Comparison of ENCODE assay signal across 8 mouse cellular contexts in the genomic region with DNA sequence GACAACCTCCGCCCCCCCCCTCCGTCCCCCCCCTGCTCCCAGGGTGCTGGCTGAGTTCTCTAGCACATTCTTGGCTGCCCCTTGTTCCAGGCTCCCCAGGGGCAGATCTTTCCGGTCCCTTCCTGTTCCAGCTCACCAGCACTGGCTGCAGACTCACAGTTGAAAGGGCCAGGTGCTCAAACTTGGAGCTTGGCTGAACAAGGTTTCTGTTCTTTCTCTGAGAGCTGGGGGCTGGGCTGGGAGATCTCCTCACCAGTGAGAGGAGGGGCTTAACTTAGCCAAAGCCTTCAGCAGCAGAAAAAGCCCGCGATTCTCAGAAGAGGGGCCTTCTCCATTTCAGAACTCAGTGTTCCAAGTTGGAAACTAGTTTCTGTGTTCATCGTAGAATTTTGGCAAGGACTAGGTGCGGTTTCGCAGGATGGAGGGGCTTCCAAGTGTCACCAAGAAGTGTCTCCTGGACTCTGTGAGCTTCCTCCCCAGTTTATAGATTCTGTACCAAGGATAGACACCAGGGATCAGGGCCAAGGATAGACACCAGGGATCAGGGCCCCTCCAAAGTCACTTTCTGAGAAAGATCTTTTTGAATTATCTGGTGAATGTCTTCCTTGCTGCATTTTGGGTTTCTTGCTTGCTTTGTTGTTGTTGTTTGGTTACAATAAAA. TPM values are rescaled to one million over a fixed set of nuclear protein-coding genes. Genes with fewer than 3 reads are reported as not detected.
A peak's percentile ranks its signal among the peaks of the same experiment; 100 is the strongest.
DNase-seq lines count a peak whose midpoint lies in the region; ATAC-seq and TF ChIP-seq lines count a peak whose summit lies in the region.

No protein-coding gene starts in this region.

- TF ChIP-seq CTCF in MEL (IDR thresholded peaks at IDR 0.05 in 2 of 3, conservative IDR thresholded peaks at IDR 0.05 in 1 of 3; ENCODE audit: control insufficient read depth in 1 of 3, insufficient read depth in 1 of 3, low read depth in 2 of 3, low read length in 3 of 3, poor library complexity in 1 of 3, severe bottlenecking in 1 of 3): no peak

- H3K9me3 ChIP-seq in MEL (replicated peaks; ENCODE audit: insufficient read depth, low read length): no peaks in the 10 kb centered on the region
- no peaks in the 10 kb centered on the region for H3K9me3 ChIP-seq in embryonic facial prominence, embryonic 12.5 days
- no peaks in the 10 kb centered on the region for H3K9me3 ChIP-seq in heart, embryonic 16.5 days (replicated peaks; ENCODE audit: control insufficient read depth, low read length)
- no peaks in the 10 kb centered on the region for H3K9me3 ChIP-seq in limb, embryonic 10.5 days (replicated peaks)

- 27% methylated on average over 7 of the region's 8 CpGs for WGBS in embryonic facial prominence, embryonic 12.5 days
- WGBS in heart, embryonic 16.5 days: 19% methylated on average over 7 of the region's 8 CpGs
- WGBS in limb, embryonic 10.5 days: 31% methylated on average over 7 of the region's 8 CpGs

- H3K4me3 ChIP-seq in MEL (ENCODE audit: control insufficient read depth in 1 of 2, insufficient read depth in 1 of 2, low read depth in 2 of 2, low read length in 2 of 2): peak overlapping the region; percentile 2 to 33; a peak in 3 of 4 replicates
- no peak overlapping the region for H3K4me3 ChIP-seq in embryonic facial prominence, embryonic 12.5 days
- no peak overlapping the region for H3K4me3 ChIP-seq in heart, embryonic 16.5 days (ENCODE audit: low read length)
- no peak overlapping the region; the same call in 1 of the 2 replicates for H3K4me3 ChIP-seq in limb, embryonic 10.5 days

- TF ChIP-seq RAD21 in MEL (IDR thresholded peaks at IDR 0.05; ENCODE audit: low read depth, low read length): no peak

- no peaks in the 10 kb centered on the region for H3K79me2 ChIP-seq in MEL (ENCODE audit: control insufficient read depth, insufficient read depth, low read length, poor library complexity)

- peaks cover 0 to 24% of the 10 kb centered on the region in 2 experiments; a peak in 2 of 4 replicates for H3K36me3 ChIP-seq in MEL (ENCODE audit: control insufficient read depth in 1 of 2, insufficient read depth in 2 of 2, low read length in 2 of 2)
- no peaks in the 10 kb centered on the region for H3K36me3 ChIP-seq in embryonic facial prominence, embryonic 12.5 days
- no peaks in the 10 kb centered on the region for H3K36me3 ChIP-seq in heart, embryonic 16.5 days (ENCODE audit: control insufficient read depth, insufficient read depth)
- H3K36me3 ChIP-seq in limb, embryonic 10.5 days: no peaks in the 10 kb centered on the region

- peaks cover 9 to 39% of the 10 kb centered on the region in 2 experiments for H3K4me1 ChIP-seq in MEL (ENCODE audit: control insufficient read depth in 1 of 2, insufficient read depth in 2 of 2, low read length in 2 of 2)
- H3K4me1 ChIP-seq in embryonic facial prominence, embryonic 12.5 days: peaks cover 17% of the 10 kb centered on the region
- H3K4me1 ChIP-seq in heart, embryonic 16.5 days (ENCODE audit: control insufficient read depth, insufficient read depth, low read length): peaks cover 13% of the 10 kb centered on the region
- peaks cover 24% of the 10 kb centered on the region for H3K4me1 ChIP-seq in limb, embryonic 10.5 days

- ATAC-seq in embryonic facial prominence, embryonic 12.5 days (ENCODE audit: insufficient number of reproducible peaks, insufficient read depth, low FRiP score, low TSS enrichment): peak; percentile 73
- ATAC-seq in heart, embryonic 16.5 days (replicated peaks; ENCODE audit: extremely low read depth, insufficient read depth, low FRiP score): peak; percentile 87

- peak overlapping the region; percentile 78 for H3K27ac ChIP-seq in MEL (ENCODE audit: control insufficient read depth, low read depth, low read length)
- H3K27ac ChIP-seq in embryonic facial prominence, embryonic 12.5 days: peak overlapping the region; percentile 88
- H3K27ac ChIP-seq in heart, embryonic 16.5 days (ENCODE audit: low read length): peak overlapping the region; percentile 77
- peak overlapping the region; percentile 88 for H3K27ac ChIP-seq in limb, embryonic 10.5 days

- no peak overlapping the region for H3K4me2 ChIP-seq in embryonic facial prominence, embryonic 12.5 days (replicated peaks)
- H3K4me2 ChIP-seq in heart, embryonic 16.5 days (ENCODE audit: low read depth, low read length): peak overlapping the region; percentile 42

- H3K9ac ChIP-seq in MEL (ENCODE audit: control insufficient read depth, low read depth, low read length, poor library complexity, severe bottlenecking): peak overlapping the region; percentile 65
- no peak overlapping the region for H3K9ac ChIP-seq in embryonic facial prominence, embryonic 12.5 days
- peak overlapping the region; percentile 46 for H3K9ac ChIP-seq in heart, embryonic 16.5 days (ENCODE audit: low read length)

- no peak for TF ChIP-seq POLR2A in MEL (IDR thresholded peaks at IDR 0.05; ENCODE audit: control insufficient read depth in 1 of 2, insufficient read depth in 1 of 2, low read depth in 1 of 2, low read length in 2 of 2, poor library complexity in 1 of 2)

- peak; percentile 47 to 71 for DNase-seq in adrenal gland, adult (ENCODE audit: inconsistent age in 2 of 2, low spot score in 1 of 2)
- DNase-seq in adrenal gland, postnatal 4 days (ENCODE audit: low spot score in 2 of 2): no peak
- DNase-seq in MEL (ENCODE audit: low read depth, low spot score): peak; percentile 79
- DNase-seq in limb, embryonic 10.5 days (ENCODE audit: low spot score): peak; percentile 88
- peak; percentile 70 for DNase-seq in skeletal muscle tissue, adult 2 months (ENCODE audit: low read depth, low spot score)
- no peak for DNase-seq in spleen, adult 12 weeks (ENCODE audit: low spot score)

- H3K27me3 ChIP-seq in MEL (ENCODE audit: control insufficient read depth in 1 of 2, insufficient read depth in 2 of 2, low read length in 2 of 2): peaks cover 0 to 4% of the 10 kb centered on the region in 2 experiments; a peak in 1 of 4 replicates
- no peaks in the 10 kb centered on the region for H3K27me3 ChIP-seq in embryonic facial prominence, embryonic 12.5 days
- H3K27me3 ChIP-seq in heart, embryonic 16.5 days (ENCODE audit: control insufficient read depth, insufficient read depth, low read length): no peaks in the 10 kb centered on the region
- no peaks in the 10 kb centered on the region for H3K27me3 ChIP-seq in limb, embryonic 10.5 days (ENCODE audit: low read depth, poor library complexity, severe bottlenecking)

- no peak for TF ChIP-seq EP300 in MEL (IDR thresholded peaks at IDR 0.05; ENCODE audit: low read depth in 1 of 2, low read length in 2 of 2)

TF ChIP-seq in MEL, 35 proteins besides CTCF, POLR2A, EP300 and RAD21:
- TF ChIP-seq MEF2A (IDR thresholded peaks at IDR 0.05; ENCODE audit: extremely low read depth, insufficient replicate concordance, low read depth, low read length, poor library complexity, severe bottlenecking) (no peak), RCOR1 (IDR thresholded peaks at IDR 0.05; ENCODE audit: low read depth, low read length) (no peak), ZKSCAN1 (IDR thresholded peaks at IDR 0.05; ENCODE audit: low read depth, low read length) (no peak), TBP (IDR thresholded peaks at IDR 0.05; ENCODE audit: low read depth, low read length) (0 out of 2 replicates have a peak, but pooled peaks have one; percentile 18), E2F4 (IDR thresholded peaks at IDR 0.05; ENCODE audit: borderline replicate concordance, low read depth, low read length) (peak; percentile 46; the same call in 1 of the 2 replicates), TCF12 (IDR thresholded peaks at IDR 0.05; ENCODE audit: low read depth, low read length) (peak; percentile 28; the same call in 1 of the 2 replicates), ETS1 (IDR thresholded peaks at IDR 0.05; ENCODE audit: low read depth, low read length) (no peak; the same call in 1 of the 2 replicates), TAL1 (IDR thresholded peaks at IDR 0.05; ENCODE audit: low read length) (no peak)

RNA-seq across cellular contexts. Expression of a gene that starts 29.2 kb away (rescaled TPM):
- 1 to 10 TPM; 5.4 to 6.0 TPM for total RNA-seq in adrenal gland, postnatal 4 days (2021)
- 4.0 and 4.9 TPM in 2 replicates for total RNA-seq in MEL (2012; rRNA removed)
- polyA plus RNA-seq in MEL (2012; ENCODE audit: insufficient read depth in 1 of 2, insufficient read length in 2 of 2, low read depth in 1 of 2, low replicate concordance in 2 of 2, missing spikeins in 1 of 2): 1 to 10 TPM in 1 of 2 experiments, not detected in 1; 8.0 TPM
- 25.3 and 27.5 TPM in 2 replicates for polyA plus RNA-seq in embryonic facial prominence, embryonic 12.5 days (2016; fragmentation: Nextera tagmentation; extraction: Ambion mirVana)
- 10.4 and 13.1 TPM in 2 replicates for polyA plus RNA-seq in heart, embryonic 16.5 days (2015; fragmentation: Nextera tagmentation; extraction: Ambion mirVana)
- polyA plus RNA-seq in limb, embryonic 10.5 days (2016; fragmentation: Nextera tagmentation; extraction: Ambion mirVana): 39.2 and 43.3 TPM in 2 replicates

RNA-seq across cellular contexts. Expression of a gene that starts 52.2 kb away (rescaled TPM):
- total RNA-seq in adrenal gland, postnatal 4 days (2021): 100 to 1,000 TPM in 1 of 2 experiments, 10 to 100 TPM in 1; 93.1 to 102 TPM
- 38.9 and 45.5 TPM in 2 replicates for total RNA-seq in MEL (2012; rRNA removed)
- 10 to 100 TPM; 49.3 to 58.3 TPM for polyA plus RNA-seq in MEL (2012; ENCODE audit: insufficient read depth in 1 of 2, insufficient read length in 2 of 2, low read depth in 1 of 2, low replicate concordance in 2 of 2, missing spikeins in 1 of 2)
- polyA plus RNA-seq in embryonic facial prominence, embryonic 12.5 days (2016; fragmentation: Nextera tagmentation; extraction: Ambion mirVana): 85.9 and 90.0 TPM in 2 replicates
- 30.0 and 33.6 TPM in 2 replicates for polyA plus RNA-seq in heart, embryonic 16.5 days (2015; fragmentation: Nextera tagmentation; extraction: Ambion mirVana)
- polyA plus RNA-seq in limb, embryonic 10.5 days (2016; fragmentation: Nextera tagmentation; extraction: Ambion mirVana): 59.1 and 63.4 TPM in 2 replicates

Comparison
In these comparisons a context has a peak if more than half of its experiments do, and no peak if none do; other contexts are left out.
1. DNase-seq: peak in adrenal gland, adult (2 of 2), MEL (single experiment), limb, embryonic 10.5 days (single experiment) and skeletal muscle tissue, adult 2 months (single experiment); none in adrenal gland, postnatal 4 days (0 of 2) and spleen, adult 12 weeks (single experiment).
2. H3K4me3 ChIP-seq: peak in MEL (2 of 2); none in embryonic facial prominence, embryonic 12.5 days (single experiment), heart, embryonic 16.5 days (single experiment) and limb, embryonic 10.5 days (single experiment).
3. Peak in every context shown above with its lines, with median percentiles within 50 percentile points of each other: H3K27ac ChIP-seq.